In the genomic region with DNA sequence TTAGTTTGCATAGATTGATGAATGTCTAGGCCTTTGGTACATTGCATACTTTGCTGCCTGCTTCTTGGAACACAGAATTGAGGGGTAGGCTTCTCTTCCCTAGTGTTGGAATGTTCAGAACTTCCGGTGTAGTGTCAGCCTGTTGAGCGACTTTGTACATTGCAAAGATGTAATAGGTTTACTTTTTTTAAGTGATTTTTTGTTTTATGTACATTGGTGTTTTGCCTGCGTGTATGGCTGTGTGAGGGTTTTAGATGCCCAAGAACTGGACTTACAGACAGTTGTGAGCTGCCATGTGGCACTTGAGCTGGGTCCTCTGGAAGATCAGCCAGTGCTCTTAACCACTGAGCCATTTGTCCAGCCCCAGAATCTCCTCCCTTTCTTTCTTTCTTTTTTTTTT, we compare ENCODE assay signal across 7 mouse cellular contexts. TPM values are rescaled to one million over a fixed set of nuclear protein-coding genes. Genes with fewer than 3 reads are reported as not detected.
DNase-seq lines count a peak whose midpoint lies in the region; ATAC-seq lines count a peak whose summit lies in the region.

No protein-coding gene starts in this region.

- peaks cover 17% of the 10 kb centered on the region for H3K36me3 ChIP-seq in forebrain, embryonic 14.5 days (ENCODE audit: control insufficient read depth, insufficient read depth, low read length)
- peaks cover 24% of the 10 kb centered on the region for H3K36me3 ChIP-seq in liver, embryonic 15.5 days (replicated peaks)

- WGBS in forebrain, embryonic 14.5 days, result 57% methylated on average over 3 of the region's 3 CpGs
- 17% methylated on average over 3 of the region's 3 CpGs for WGBS in liver, embryonic 15.5 days (ENCODE audit: insufficient replicate concordance)

- peak overlapping the region; percentile 99; the same call in 1 of the 2 replicates for H3K27ac ChIP-seq in forebrain, embryonic 14.5 days (ENCODE audit: low read depth, low read length)
- H3K27ac ChIP-seq in liver, embryonic 15.5 days (replicated peaks), result peak overlapping the region; percentile 96

- peak overlapping the region; percentile 90 for H3K4me3 ChIP-seq in forebrain, embryonic 14.5 days (ENCODE audit: low read depth, low read length)
- peak overlapping the region; percentile 94 for H3K4me3 ChIP-seq in liver, embryonic 15.5 days (replicated peaks)

- no peaks in the 10 kb centered on the region for H3K9me3 ChIP-seq in forebrain, embryonic 14.5 days (replicated peaks; ENCODE audit: control insufficient read depth, low read length)
- H3K9me3 ChIP-seq in liver, embryonic 15.5 days (replicated peaks), result no peaks in the 10 kb centered on the region

- peak overlapping the region; percentile 83 for H3K4me2 ChIP-seq in forebrain, embryonic 14.5 days (ENCODE audit: low read length)
- H3K4me2 ChIP-seq in liver, embryonic 15.5 days, result peak overlapping the region; percentile 80

- peak overlapping the region; percentile 100 for H3K9ac ChIP-seq in forebrain, embryonic 14.5 days (ENCODE audit: low read length)
- H3K9ac ChIP-seq in liver, embryonic 15.5 days, result peak overlapping the region; percentile 99

- no peaks in the 10 kb centered on the region for H3K27me3 ChIP-seq in forebrain, embryonic 14.5 days (replicated peaks; ENCODE audit: control insufficient read depth, insufficient read depth, low read length)
- H3K27me3 ChIP-seq in liver, embryonic 15.5 days, result no peaks in the 10 kb centered on the region

- peaks cover 20% of the 10 kb centered on the region for H3K4me1 ChIP-seq in forebrain, embryonic 14.5 days (ENCODE audit: control insufficient read depth, insufficient read depth, low read length)
- peaks cover 47% of the 10 kb centered on the region for H3K4me1 ChIP-seq in liver, embryonic 15.5 days (replicated peaks)

- peak; percentile 22 for DNase-seq in 3134 (ENCODE audit: extremely low read depth, insufficient read length, low spot score)
- peak; percentile 59 for DNase-seq in A20 (ENCODE audit: low read depth, low spot score)
- DNase-seq in forebrain, embryonic 14.5 days (ENCODE audit: low spot score), result no peak
- DNase-seq in cerebellum, adult 11-12 months, result no peak
- DNase-seq in spleen, postnatal 36 days (ENCODE audit: low spot score in 2 of 2), result no peak

- ATAC-seq in forebrain, embryonic 14.5 days, result no peak
- ATAC-seq in liver, embryonic 15.5 days (ENCODE audit: insufficient read depth), result no peak
- ATAC-seq in inflammation-experienced regulatory T-cells, adult 6 months, result no peak

RNA-seq across cellular contexts. Expression of gene Ino80d, which starts 1.1 kb away (rescaled TPM):
- 4.7 and 7.4 TPM in 2 replicates for polyA plus RNA-seq in forebrain, embryonic 14.5 days (2014; fragmentation: Nextera tagmentation; extraction: Ambion mirVana)
- 4.6 and 5.0 TPM in 2 replicates for polyA plus RNA-seq in liver, embryonic 15.5 days (2015; fragmentation: Nextera tagmentation; extraction: Ambion mirVana)
- 10 to 100 TPM; 17.3 to 27.5 (median 19.9) TPM for polyA plus RNA-seq in inflammation-experienced regulatory T-cells, adult 6 months (2017; shearing (Covaris generic))

Comparison
In these comparisons a context has a peak if more than half of its experiments do, and no peak if none do; other contexts are left out.
1. DNase-seq: peak in 3134 (single experiment) and A20 (single experiment); none in forebrain, embryonic 14.5 days (single experiment), cerebellum, adult 11-12 months (single experiment) and spleen, postnatal 36 days (0 of 2).